Mouse (Mus musculus): ENCODE data around the gene Cryzl1.

The Cryzl1 gene

DNA sequence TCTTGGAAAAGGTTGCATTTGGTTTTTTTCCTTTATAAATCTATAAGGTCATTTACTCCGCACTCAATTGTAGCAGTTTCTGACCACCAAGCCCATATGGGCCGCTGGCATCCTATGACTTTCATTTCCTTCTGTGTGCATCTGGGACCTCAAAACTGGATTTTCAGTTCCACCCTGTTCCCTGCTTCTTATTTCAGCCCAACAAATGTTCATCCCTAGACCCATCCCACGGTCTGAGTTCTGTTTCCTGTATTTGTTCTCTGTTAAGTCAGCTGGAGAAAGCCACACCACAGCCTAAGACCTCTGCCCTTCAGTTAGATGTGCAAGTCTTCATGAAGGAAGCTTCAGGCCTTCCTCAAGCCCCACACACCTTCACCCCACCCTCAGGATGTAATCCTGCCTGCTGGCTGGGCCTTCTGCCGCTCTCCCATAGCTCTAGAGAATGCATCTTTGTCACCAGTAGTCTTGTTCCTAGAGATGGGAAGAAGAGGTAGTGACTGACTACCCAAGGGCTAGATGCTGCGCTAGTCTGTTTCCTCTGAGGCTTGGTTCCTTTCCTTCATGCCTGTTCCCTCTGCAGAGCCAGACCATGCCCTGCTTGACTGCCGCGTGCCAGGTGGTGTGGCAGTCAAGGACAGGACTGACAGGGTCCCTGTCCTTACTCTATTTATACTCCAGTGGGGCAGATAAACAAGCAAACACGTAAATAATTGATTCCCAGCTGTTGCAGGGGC is 11.6 kb upstream of the Cryzl1 start:
- no peak for DNase-seq (ENCODE audit: low spot score in 2 of 2)

DNA sequence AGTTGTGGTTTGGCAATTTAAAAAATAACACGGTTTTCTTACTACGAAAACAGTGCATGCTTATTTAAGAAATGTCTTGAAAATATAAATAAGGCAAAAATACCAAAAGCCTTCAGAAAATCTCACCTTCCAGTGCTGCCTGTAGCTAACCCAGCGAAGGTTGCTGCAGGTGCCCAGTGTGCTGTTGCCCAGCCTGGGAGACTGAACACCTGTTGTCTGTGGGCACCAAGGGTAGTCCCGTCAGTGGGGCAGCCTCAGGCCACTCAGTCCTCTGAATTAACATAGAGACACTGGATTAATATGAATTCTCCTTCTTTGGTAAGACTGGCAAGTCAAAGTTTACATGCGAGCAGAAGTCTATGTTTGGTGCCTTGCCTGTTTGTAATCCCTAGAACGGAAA is 9.7 kb upstream of the Cryzl1 start:
- DNase-seq (ENCODE audit: low spot score in 2 of 2): no peak

DNA sequence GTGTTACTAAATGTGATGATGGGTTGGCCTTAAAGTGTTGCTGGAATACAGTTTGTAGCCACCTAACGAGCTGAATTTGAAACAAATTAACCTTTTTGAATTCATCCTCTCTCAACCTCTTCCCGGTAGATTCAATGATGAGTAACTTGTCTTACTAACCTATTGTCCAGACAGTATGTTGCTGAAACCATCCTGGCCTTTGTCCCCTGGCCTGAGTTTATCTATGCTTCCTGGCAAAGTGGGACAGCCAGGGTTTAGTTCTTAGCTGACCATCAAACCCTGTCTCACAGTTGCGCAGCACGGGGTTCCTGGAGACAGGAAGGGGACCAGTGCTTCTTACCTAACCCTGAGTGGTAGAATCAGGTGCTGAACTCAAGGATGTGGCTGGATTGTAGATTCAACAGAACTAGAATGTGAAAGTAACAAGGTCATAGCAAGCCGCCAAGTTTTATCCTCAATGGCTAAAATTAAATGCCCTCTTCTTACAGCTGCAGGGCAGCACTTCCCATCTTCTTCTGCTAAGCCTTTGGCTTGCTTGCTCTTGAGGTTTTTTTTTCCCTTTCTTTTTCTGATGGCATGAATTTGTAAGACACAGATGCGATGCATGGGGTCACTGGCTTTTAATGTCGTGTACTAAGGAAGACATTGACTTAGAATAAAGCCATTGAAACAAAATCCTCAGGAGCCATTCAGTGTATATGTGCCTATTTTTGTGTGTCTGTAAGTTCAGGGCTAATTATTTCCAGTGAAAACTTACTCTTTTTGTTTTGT is 7.5 kb upstream of the Cryzl1 start:
- no peak for DNase-seq (ENCODE audit: low spot score in 2 of 2)

DNA sequence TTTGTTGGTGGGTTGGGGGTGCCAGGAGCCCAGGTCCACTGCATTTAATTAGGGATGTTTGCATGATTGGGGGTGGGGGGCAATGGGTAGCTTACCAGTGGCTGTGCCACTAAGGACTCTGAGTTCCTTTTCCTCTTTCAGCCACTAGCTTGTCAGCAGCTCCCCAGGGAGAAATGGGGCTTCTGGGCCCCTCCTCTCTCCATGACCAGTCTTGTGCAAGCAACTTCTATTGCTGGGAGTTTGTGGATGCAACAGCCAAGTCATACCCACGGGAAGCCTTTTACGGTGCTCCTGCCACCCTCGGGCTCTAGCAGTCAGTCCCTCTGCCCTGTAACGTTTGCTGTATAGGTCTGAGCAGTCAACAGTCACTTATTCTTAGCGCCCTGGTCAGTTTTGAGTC is 6.0 kb upstream of the Cryzl1 start:
- DNase-seq (ENCODE audit: low spot score in 2 of 2): no peak

DNA sequence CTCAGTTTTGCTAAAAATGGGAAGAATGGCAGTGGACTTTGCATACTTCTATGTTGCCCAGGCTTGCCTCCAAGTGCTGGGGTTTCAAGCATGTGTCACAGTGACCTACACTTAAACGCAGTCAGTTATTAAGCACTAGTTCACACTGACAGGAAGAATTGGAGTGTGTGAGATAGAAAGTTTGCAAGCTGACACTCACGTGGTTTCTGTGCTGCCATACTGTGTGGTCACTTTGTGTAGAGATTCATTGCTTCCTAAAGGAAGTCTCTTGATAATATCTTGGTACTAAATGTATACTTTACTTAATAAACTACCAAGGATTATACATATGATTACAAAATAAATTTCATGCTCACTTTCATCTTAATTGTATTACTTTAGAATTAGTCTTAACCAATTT is 4.0 kb upstream of the Cryzl1 start:
- no peak for DNase-seq (ENCODE audit: low spot score in 2 of 2)

DNA sequence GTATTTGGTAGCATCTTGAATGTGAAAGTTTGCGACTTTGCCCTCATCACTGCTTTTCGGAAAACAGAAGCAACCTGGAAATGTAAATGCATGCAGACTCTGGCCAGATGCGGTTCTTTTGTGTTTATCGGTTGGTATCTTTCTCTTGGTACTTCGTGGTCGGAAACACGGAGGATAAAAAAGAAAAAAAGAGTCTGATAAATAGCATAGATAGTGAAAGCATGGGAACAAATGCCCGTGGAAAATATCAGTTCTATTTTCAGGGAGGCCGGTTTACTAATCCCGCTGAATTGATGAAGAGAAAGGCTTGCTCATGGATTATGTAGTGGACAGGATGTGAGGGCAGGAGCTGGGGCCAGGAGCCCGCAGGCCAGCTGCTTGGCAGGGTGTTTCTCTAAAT is 1.7 kb upstream of the Cryzl1 start:
- DNase-seq (ENCODE audit: low spot score in 2 of 2): no peak

DNA sequence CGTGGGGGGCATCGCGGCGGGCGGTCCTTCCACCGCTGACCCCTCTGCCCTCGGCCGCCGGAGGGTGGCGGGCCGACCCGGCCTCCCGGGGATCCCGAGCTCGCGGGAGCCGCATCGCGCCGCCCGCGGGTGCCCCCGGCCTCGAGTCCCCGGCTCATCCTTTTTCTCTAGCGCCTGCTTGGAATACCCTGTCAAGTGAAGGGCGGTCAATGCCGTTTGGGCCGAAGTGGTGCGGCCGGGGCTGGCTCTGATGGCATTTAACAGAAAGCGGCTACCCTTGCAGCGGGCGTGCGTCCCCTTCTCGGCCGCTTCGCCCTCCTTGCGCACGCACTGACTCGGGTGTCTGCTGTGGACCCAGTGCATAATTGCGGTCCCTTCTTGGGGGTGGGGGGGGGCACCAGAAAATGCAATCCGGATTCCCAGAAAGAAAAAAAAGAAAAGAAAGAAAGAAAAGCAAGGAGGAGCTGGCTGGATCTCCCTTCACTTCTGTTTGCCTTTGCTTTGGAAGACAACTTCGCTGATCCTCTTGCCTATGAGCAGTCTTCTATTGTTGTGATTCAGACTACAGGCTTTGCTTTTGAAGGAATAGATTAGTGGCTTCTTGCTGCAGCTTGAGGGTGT is 1.2 kb upstream of the Cryzl1 start:
- DNase-seq (ENCODE audit: low spot score in 2 of 2): no peak

DNA sequence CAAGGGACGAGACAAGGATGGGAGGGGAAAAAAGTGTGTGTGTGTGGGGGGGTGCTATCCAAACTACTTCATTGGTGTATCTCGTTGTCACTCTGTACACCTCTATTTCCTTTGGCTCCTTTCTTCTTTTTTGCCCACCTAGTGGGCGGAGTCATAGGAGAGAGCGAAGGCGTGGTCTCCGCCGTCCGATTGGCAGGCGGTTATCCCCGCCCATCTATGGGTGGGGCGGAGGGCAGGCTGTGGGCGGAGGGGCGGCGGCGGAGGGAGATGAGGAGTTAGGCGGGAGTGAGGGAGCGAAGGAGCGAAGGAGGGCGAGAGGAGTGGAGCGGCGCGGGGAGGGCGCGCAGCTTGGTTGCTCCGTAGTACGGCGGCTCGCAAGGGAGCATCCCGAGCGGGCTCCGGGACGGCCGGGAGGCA is 299 bp upstream of the Cryzl1 start, which contains the start of gene Itsn1:
Gene Itsn1 (plus strand): TSS at position 216 of the 417 bp plus-strand sequence.
- DNase-seq (ENCODE audit: low spot score in 2 of 2): peak; percentile 98 to 99

DNA sequence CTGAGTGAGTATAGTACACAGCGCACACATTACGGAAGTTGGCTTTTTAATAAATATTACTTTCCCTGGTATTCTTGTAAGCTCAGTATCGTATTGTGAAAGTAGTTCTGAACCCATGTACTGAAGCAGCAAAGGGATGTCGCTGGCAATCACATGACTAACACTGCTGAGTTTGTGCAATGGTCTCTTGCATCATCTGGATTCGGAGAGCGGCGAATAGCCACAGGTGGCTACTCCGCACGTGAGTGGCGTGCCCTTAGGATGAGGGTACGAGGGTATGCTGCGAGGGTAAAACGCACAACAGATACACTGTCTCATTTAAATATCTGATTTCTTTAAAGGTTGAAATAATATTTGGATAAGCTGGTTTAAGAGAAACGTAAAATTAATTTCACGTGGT is 1.3 kb downstream of the Cryzl1 start:
- DNase-seq (ENCODE audit: low spot score in 2 of 2): no peak

DNA sequence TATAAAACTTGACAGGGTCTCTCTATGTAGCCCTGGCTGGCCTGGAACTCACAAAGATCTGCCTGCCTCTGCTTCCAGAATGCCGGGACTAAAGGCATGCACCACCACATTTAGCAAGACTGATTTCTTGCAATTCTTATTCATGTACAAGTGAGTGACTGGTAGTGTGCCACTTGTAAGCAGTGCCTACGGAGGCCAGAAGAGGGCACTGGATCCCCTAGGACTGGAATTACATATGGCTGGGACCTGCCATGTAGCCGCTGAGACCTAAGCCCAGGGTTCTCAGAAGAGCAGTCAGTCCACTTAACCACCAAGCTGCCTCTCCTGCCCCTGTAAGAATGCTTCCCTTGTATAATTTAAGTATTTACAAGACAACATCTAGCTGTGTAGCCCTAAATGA is 4.5 kb downstream of the Cryzl1 start:
- DNase-seq (ENCODE audit: low spot score in 2 of 2): peak in 1 of 2 experiments; percentile 55

DNA sequence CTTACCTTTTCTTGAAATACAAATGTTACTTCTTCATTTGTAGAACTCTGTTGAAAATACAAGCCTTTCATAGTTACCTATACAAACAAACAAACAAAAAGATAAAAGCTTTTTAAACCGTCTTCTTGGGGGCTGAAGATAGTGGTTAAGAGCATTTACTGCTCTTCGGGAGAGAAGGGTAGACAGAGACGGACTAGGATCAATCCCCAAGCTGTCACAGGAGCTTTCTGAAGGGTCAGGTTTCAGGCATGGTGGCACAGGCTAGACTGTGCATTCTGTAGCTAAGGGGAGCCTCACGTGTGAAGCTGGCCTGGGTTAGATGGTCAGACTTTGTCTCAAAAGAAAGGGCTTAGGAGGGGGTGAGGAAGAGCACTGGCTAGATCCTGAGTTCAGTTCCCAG is 11.4 kb downstream of the Cryzl1 start:
- DNase-seq (ENCODE audit: low spot score in 2 of 2): no peak

DNA sequence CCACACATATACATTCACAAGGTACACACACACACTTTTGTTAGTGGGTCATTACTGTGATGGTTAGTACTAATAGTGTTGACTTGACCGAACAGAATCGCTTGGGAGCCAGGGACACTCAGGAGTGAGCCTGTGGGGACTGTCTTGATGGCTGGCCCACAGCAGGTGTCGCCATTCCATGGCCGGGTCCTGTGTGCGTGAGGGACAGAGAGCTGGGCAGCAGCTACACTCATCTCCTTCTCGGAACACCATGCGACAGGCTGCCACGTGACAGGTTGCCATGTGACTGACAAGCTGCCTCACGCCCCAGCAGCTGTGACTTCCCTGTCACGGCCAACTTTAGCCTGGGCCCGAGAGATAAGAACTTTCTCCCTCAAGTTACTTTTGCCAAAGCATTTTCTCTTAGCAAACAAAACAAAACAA is 11.8 kb downstream of the Cryzl1 start:
- no peak for DNase-seq (ENCODE audit: low spot score in 2 of 2)

DNA sequence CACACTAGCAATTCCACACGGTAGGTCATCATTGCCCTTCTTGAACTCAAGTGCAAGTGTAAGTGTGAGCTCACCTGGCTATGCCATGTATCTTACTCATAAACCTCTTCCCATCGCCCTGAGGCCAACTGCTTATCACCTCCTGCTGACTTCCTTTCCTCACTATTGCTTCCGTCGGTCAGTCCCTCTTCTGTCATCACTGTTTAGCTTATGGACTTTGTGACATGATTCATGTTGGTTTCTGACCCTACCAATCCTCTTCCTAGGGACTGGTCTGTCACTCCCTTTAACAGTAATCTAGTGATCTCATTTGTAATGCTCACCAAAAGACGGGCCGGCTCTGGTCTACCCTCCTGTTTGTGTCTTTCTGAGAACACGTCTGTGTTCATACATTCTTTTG is 18.5 kb downstream of the Cryzl1 start:
- DNase-seq (ENCODE audit: low spot score in 2 of 2): no peak

DNA sequence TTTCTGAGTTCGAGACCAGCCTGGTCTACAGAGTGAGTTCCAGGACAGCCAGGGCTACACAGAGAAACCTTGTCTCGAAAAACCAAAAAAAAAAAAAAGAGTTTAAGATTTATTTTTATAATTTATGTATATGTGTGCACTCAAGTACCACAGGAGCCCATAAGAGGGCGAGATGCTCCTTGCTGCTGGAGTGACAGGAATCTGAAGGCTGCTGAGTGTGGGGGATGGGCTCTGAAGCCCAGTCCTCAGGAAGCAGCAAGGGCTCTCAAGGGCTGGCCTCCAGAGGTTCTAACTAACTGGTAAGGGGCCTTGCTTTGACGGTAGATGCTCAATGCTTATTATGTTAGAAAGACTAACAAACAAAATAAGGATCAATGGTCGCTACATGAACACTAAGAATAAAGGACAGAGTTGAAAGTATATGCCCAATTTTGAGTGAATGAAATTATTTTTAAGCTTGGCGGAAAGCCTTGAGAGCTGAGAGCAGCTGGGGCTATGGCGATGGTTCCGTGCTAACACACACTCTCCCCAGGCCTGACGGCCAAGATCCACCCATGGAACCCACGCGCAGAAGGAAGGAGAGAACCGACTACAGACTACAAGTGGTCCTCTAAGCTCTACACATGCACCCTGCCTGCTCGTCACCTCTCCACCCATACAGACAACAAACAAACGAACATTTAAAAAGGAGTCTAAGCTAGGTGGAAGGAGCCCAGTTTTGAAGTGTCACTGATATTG is 24.0 kb downstream of the Cryzl1 start:
- peak in 1 of 2 experiments; percentile 39 for DNase-seq (ENCODE audit: low spot score in 2 of 2)

DNA sequence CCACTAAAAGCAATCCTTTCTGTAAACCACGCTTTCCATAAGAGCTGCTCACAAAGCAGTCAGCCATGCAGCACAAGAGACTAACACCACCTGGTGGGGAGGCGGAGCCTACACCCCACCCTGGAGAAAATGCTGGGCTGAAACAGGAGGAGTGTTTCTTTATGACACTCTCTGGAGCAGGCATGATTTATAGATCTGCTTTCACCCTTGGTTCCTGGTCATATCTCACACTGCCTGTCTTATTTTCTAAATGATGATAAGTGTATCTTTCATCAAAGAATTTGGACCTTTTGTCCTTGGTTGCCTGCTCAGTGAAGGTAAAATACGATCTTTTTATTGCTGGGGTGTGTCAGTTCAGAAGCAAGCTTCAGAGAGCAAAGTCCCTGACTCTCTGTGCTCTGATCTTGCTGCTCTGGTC is 26.0 kb downstream of the Cryzl1 start:
- DNase-seq (ENCODE audit: low spot score in 2 of 2): no peak

DNA sequence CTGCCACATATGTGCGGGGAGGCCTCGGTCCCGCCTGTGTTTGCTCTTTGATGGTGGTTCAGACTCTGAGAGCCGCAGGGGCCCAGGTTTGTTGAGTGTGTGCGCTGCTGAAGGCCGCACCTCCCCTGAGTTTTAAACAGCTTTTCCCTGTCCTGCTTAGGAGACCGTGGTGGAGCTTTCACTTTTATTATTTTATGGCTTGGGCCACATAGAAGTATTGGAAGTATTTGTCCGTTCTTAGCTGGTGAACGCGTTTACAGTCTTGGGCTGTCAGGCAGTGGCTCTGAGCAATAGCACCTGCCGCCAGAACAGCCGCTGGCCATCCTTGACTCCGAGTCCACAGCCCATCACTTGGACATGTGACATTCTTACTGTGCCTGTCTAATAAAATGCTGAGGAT is 26.9 kb downstream of the Cryzl1 start:
- DNase-seq (ENCODE audit: low spot score in 2 of 2): no peak

DNA sequence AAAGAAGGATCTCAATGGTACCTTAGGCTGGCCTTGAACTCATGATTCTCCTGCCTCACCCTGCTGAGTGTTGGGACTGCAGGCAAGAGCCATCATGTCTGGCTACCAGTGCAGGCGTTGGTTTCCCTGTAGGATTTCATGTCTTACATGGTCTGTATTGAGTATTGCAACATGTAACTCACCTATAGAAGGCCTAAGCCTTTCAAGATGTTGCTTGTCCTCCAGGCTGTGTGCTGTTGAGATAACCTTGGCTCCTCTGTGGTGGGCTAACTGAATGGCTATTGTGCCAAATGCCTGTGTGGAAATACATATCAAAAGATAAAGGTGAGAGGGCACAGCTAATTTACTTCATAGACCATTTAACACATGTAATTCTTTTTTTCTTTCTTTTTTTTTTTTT is 29.8 kb downstream of the Cryzl1 start:
- no peak for DNase-seq (ENCODE audit: low spot score in 2 of 2)

DNA sequence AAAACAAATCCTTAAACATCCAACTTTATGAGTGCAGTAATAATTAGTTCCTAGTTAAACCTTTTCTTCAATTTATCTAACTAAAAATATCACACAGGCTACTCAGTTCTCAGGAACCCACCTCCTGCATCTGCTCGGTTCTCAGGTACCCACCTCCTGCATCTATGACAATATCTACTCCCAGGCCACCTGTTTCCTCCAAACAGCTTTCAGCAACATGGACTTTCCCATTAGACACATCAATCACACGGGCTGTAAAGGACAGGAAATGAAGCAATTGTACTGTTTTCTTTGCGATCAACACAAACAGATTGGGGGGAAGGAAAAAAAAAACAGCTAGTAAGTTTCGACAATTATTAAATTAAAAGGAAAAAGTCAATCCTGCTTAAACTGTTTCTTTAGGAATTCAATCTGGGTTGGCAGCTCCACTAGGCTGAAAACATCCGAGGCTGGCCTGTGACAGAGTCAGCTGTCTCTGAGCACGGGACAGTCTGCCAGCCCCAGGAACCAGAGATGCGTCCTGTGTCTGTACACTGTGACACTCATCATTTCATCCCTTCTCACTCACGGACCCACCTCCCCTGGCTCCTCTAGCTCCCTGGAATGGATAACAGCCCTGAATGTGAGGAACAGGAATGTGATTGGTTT is 33.5 kb downstream of the Cryzl1 start:
- DNase-seq (ENCODE audit: low spot score in 2 of 2): no peak

DNA sequence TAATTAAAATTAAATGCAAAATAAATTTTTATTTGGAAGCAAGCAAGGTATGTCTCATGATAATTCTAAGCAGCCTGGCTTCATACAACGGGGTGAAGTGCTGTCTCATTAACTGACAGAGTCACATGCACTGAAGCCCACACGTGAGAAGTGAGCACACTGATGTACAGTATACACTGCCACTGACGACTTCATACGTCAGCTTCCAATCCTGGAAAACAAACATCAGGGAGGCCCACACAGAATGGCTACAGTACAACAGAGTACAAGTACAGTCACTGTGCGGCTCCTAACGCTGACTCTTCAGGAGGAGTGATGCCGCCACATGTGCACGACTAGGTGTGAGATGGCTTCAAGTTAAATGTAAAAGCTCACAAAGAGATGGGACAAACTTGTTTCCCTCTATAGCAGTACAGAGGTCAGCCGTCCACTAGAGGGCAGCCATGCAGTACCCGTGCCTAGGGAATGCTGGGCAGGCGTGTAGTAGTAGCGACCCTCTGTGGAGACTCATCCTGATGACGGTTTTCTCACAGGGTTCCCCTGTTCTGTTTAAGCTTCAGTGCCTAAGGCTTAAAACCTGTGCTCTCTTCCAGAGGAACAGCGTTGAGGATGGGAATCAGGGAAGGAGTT is 34.2 kb downstream of the Cryzl1 start:
- DNase-seq (ENCODE audit: low spot score in 2 of 2): peak in 1 of 2 experiments; percentile 80

DNA sequence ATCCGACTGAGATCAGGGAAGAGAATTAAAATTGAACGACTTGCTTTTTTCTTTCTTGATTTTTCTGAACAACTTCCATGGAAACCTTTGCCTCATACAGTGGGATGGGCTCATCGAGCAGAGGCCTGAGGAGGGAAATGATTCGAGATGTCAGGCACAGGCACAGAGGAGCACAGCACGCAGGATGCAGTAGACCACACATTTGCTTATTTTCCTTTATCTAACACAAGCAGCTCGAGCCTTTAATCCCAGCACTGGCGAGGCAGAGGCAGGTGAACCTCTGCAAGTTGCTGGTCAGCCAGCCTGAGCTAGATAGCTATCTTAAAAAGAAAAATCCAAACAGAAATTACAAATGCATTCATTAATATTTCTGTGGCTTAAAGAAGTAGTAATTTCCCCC is 39.0 kb downstream of the Cryzl1 start:
- no peak for DNase-seq (ENCODE audit: low spot score in 2 of 2)

Data from left cerebral cortex, adult 9 months (tissue).